Mouse (Mus musculus): ENCODE results near the gene Zfp850. TPM values are rescaled to one million over a fixed set of nuclear protein-coding genes. Genes with fewer than 3 reads are reported as not detected.

Zfp850 gene
- total and polyA plus RNA-seq, 2 experiments from 2014 or later, result 0.15 to 0.87 TPM

- under 1% methylated on average over 52 of the region's 52 CpGs for WGBS
- peak; percentile 99 for DNase-seq (ENCODE audit: low spot score)
- H3K4me3 ChIP-seq (ENCODE audit: low read depth, low read length), result peak within 1 kb of the TSS; percentile 88
- H3K27me3 ChIP-seq (ENCODE audit: control insufficient read depth, insufficient read depth, low read length), result no peaks in the 10 kb centered on the region
- peaks cover 41% of the 10 kb centered on the region for H3K36me3 ChIP-seq (replicated peaks; ENCODE audit: control insufficient read depth, insufficient read depth, low read length)
- peaks cover 7% of the 10 kb centered on the region; the same call in 1 of the 2 replicates for H3K4me1 ChIP-seq (ENCODE audit: control insufficient read depth, insufficient read depth)
- peak within 1 kb of the TSS; percentile 96 for H3K4me2 ChIP-seq (ENCODE audit: low read depth, low read length)
- H3K9me3 ChIP-seq (replicated peaks; ENCODE audit: control insufficient read depth, low read length), result no peaks in the 10 kb centered on the region
- peak; percentile 99 for ATAC-seq (ENCODE audit: insufficient read depth, low read depth)
- H3K27ac ChIP-seq (ENCODE audit: low read depth), result peak within 1 kb of the TSS; percentile 78
- TF ChIP-seq CTCF (IDR thresholded peaks at IDR 0.05; ENCODE audit: low read depth) (peak; percentile 86), EP300 (IDR thresholded peaks at IDR 0.05; ENCODE audit: low read depth) (no peak; the same call in 1 of the 2 replicates)
- peak within 1 kb of the TSS; percentile 93 for H3K9ac ChIP-seq (replicated peaks; ENCODE audit: low read depth, low read length)
Measured at GRCm38 (mm10) chr7:28049476-28050409, 35.8 kb upstream of the Zfp850 start, which contains the start of gene Psmc4. Psmc4 (minus strand) TSS chr7:28050101.

GRCm38 (mm10) chr7:28044524-28044923 is 30.6 kb upstream of the Zfp850 start:
- Histone ChIP-seq H3K9ac (replicated peaks; ENCODE audit: low read depth, low read length) (no peak overlapping the region), H3K36me3 (replicated peaks; ENCODE audit: control insufficient read depth, insufficient read depth, low read length) (peaks cover 91% of the 10 kb centered on the region), H3K4me3 (ENCODE audit: low read depth, low read length) (no peak overlapping the region), H3K9me3 (replicated peaks; ENCODE audit: control insufficient read depth, low read length) (no peaks in the 10 kb centered on the region), H3K27me3 (ENCODE audit: control insufficient read depth, insufficient read depth, low read length) (no peaks in the 10 kb centered on the region), H3K4me1 (ENCODE audit: control insufficient read depth, insufficient read depth) (peaks cover 7% of the 10 kb centered on the region; the same call in 1 of the 2 replicates), H3K4me2 (ENCODE audit: low read depth, low read length) (no peak overlapping the region), H3K27ac (ENCODE audit: low read depth) (no peak overlapping the region)
- ATAC-seq (ENCODE audit: insufficient read depth, low read depth) (no peak), DNase-seq (ENCODE audit: low spot score) (no peak)
- WGBS, result 85% methylated on average over 4 of the region's 4 CpGs
- no peak for TF ChIP-seq EP300 (IDR thresholded peaks at IDR 0.05; ENCODE audit: low read depth)
- no peak for TF ChIP-seq CTCF (IDR thresholded peaks at IDR 0.05; ENCODE audit: low read depth)

GRCm38 (mm10) chr7:28014445-28014810 is 513 bp upstream of the Zfp850 start:
- 28% methylated on average over 7 of the region's 7 CpGs for WGBS
- ATAC-seq (ENCODE audit: insufficient read depth, low read depth) (no peak), DNase-seq (ENCODE audit: low spot score) (no peak)
- Histone ChIP-seq H3K9me3 (replicated peaks; ENCODE audit: control insufficient read depth, low read length) (no peaks in the 10 kb centered on the region), H3K9ac (replicated peaks; ENCODE audit: low read depth, low read length) (peak overlapping the region; percentile 85), H3K27ac (ENCODE audit: low read depth) (peak overlapping the region; percentile 43), H3K4me3 (ENCODE audit: low read depth, low read length) (peak overlapping the region; percentile 85), H3K4me2 (ENCODE audit: low read depth, low read length) (peak overlapping the region; percentile 99), H3K27me3 (ENCODE audit: control insufficient read depth, insufficient read depth, low read length) (no peaks in the 10 kb centered on the region), H3K4me1 (ENCODE audit: control insufficient read depth, insufficient read depth) (peaks cover 11% of the 10 kb centered on the region), H3K36me3 (replicated peaks; ENCODE audit: control insufficient read depth, insufficient read depth, low read length) (no peaks in the 10 kb centered on the region)
- no peak for TF ChIP-seq EP300 (IDR thresholded peaks at IDR 0.05; ENCODE audit: low read depth)
- TF ChIP-seq CTCF (IDR thresholded peaks at IDR 0.05; ENCODE audit: low read depth), result no peak

- no peak overlapping the region for H3K9ac ChIP-seq (replicated peaks; ENCODE audit: low read depth, low read length)
- no peaks in the 10 kb centered on the region for H3K9me3 ChIP-seq (replicated peaks; ENCODE audit: control insufficient read depth, low read length)
- no peak for DNase-seq (ENCODE audit: low spot score)
- TF ChIP-seq CTCF (IDR thresholded peaks at IDR 0.05; ENCODE audit: low read depth), result no peak
- no peak for TF ChIP-seq EP300 (IDR thresholded peaks at IDR 0.05; ENCODE audit: low read depth)
- H3K4me3 ChIP-seq (ENCODE audit: low read depth, low read length), result no peak overlapping the region
- peaks cover 11% of the 10 kb centered on the region for H3K4me1 ChIP-seq (ENCODE audit: control insufficient read depth, insufficient read depth)
- peaks cover 14% of the 10 kb centered on the region for H3K36me3 ChIP-seq (replicated peaks; ENCODE audit: control insufficient read depth, insufficient read depth, low read length)
- ATAC-seq (ENCODE audit: insufficient read depth, low read depth), result no peak
- no peaks in the 10 kb centered on the region for H3K27me3 ChIP-seq (ENCODE audit: control insufficient read depth, insufficient read depth, low read length)
- H3K27ac ChIP-seq (ENCODE audit: low read depth), result no peak overlapping the region
- H3K4me2 ChIP-seq (ENCODE audit: low read depth, low read length), result no peak overlapping the region
- WGBS, result 87% methylated on average over 3 of the region's 3 CpGs
Measured at GRCm38 (mm10) chr7:28010271-28010670, 3.6 kb downstream of the Zfp850 start.

GRCm38 (mm10) chr7:27982197-27982596 is 31.7 kb downstream of the Zfp850 start:
- Histone ChIP-seq H3K36me3 (replicated peaks; ENCODE audit: control insufficient read depth, insufficient read depth, low read length) (no peaks in the 10 kb centered on the region), H3K4me1 (ENCODE audit: control insufficient read depth, insufficient read depth) (0 out of 2 replicates have a peak, but pooled peaks cover 7% of the 10 kb centered on the region), H3K9me3 (replicated peaks; ENCODE audit: control insufficient read depth, low read length) (peaks cover 48% of the 10 kb centered on the region), H3K27ac (ENCODE audit: low read depth) (no peak overlapping the region), H3K4me3 (ENCODE audit: low read depth, low read length) (no peak overlapping the region), H3K4me2 (ENCODE audit: low read depth, low read length) (no peak overlapping the region), H3K9ac (replicated peaks; ENCODE audit: low read depth, low read length) (no peak overlapping the region), H3K27me3 (ENCODE audit: control insufficient read depth, insufficient read depth, low read length) (no peaks in the 10 kb centered on the region)
- ATAC-seq (ENCODE audit: insufficient read depth, low read depth) (no peak), DNase-seq (ENCODE audit: low spot score) (no peak)
- WGBS, result 79% methylated on average over 2 of the region's 2 CpGs
- no peak for TF ChIP-seq CTCF (IDR thresholded peaks at IDR 0.05; ENCODE audit: low read depth)
- no peak for TF ChIP-seq EP300 (IDR thresholded peaks at IDR 0.05; ENCODE audit: low read depth)

All from heart, postnatal 0 days (tissue).